Mouse (Mus musculus) midbrain, embryonic 14.5 days (tissue): Measurements from ENCODE around the gene Bspry. TPM values are rescaled to one million over a fixed set of nuclear protein-coding genes. Genes with fewer than 3 reads are reported as not detected.

Experiments
- ATAC-seq: fragments of 200-750 bp; cut with Nextera tagmentation; 2 replicates; pipeline ENCODE4 v1.8.0; 2017; ENCODE audit warnings: moderate number of reproducible peaks, moderate library complexity; ENCODE audit not compliant: low FRiP score, low TSS enrichment
- DNase-seq: peaks from one replicate; pipeline ENCODE4 v3.0.0-alpha.2; 2015
- H3K27ac ChIP-seq: fragments of 300-500 bp; sonication (generic); replicated peaks from 2 replicates; pipeline ENCODE4 v1.5.1; 2014; ENCODE audit warnings: mild to moderate bottlenecking, low read depth, low read length, moderate library complexity
- H3K27me3 ChIP-seq: fragments of 300-500 bp; sonication (generic); 2 replicates; pipeline ENCODE4 v1.6.1; 2014; ENCODE audit warnings: low read length, control low read depth, mixed read lengths; ENCODE audit not compliant: control insufficient read depth, insufficient read depth
- H3K36me3 ChIP-seq: fragments of 300-500 bp; sonication (generic); 2 replicates; pipeline ENCODE4 v1.6.1; 2014; ENCODE audit warnings: low read length, control low read depth; ENCODE audit not compliant: control insufficient read depth, insufficient read depth
- H3K4me1 ChIP-seq: fragments of 300-500 bp; sonication (generic); 2 replicates; pipeline ENCODE4 v1.6.1; 2014; ENCODE audit warnings: mild to moderate bottlenecking, antibody characterized with exemption, low read length, control low read depth; ENCODE audit not compliant: control insufficient read depth, insufficient read depth
- H3K4me2 ChIP-seq: fragments of 300-500 bp; sonication (generic); 2 replicates; pipeline ENCODE4 v1.6.1; 2014; ENCODE audit warnings: mild to moderate bottlenecking, low read length, moderate library complexity
- H3K4me3 ChIP-seq: fragments of 300-500 bp; sonication (generic); replicated peaks from 2 replicates; pipeline ENCODE4 v1.5.1; 2014; ENCODE audit warnings: low read depth, low read length
- H3K9ac ChIP-seq: fragments of 300-500 bp; sonication (generic); replicated peaks from 2 replicates; pipeline ENCODE4 v1.6.1; 2014; ENCODE audit warnings: mild to moderate bottlenecking, low read length, moderate library complexity
- H3K9me3 ChIP-seq: fragments of 300-500 bp; sonication (generic); 2 replicates; pipeline ENCODE4 v1.6.1; 2016; ENCODE audit warnings: low read length, control low read depth, mixed read lengths; ENCODE audit not compliant: control insufficient read depth
- WGBS: fragments of 180-500 bp; shearing (Covaris S2); extraction: QIAGEN DNeasy Blood & Tissue Kit; methylation state at CpG from one replicate; pipeline ENCODE4 v1.1.7; 2014; 5-methylcytosine and 5-hydroxymethylcytosine counted together
- polyA plus RNA-seq: library from polyadenylated mRNA; unstranded; fragments of >200 nt; fragmentation: Nextera tagmentation; extraction: Ambion mirVana; gene quantifications from 2 replicates; pipeline ENCODE4 v1.2.1, GENCODE M21; 2014

The Bspry gene
- polyA plus RNA-seq, 1 experiment from 2014 or later, result 0.43 TPM

DNA sequence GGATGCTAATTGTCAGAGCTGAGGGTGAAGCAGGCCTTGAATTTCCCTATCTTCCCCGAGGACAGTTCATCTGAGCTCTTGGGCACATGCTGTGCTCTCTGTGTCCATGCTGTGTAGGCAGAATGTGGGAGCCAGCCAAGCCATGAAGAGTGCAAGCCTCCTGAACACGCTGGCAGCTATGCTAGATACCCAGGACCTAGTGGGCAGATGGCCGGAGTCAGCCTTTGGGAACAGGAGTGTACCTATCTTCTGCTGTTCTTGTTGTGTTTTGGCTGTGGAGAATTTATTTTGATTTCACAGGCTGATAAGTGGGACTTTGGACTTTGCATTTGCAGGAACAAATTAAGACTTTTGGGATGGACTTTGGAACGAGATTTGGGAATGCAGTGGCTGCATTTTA, 39.3 kb upstream of the Bspry start:
- no peaks in the 10 kb centered on the region for H3K9me3 ChIP-seq
- no peaks in the 10 kb centered on the region for H3K36me3 ChIP-seq
- H3K27me3 ChIP-seq, result no peaks in the 10 kb centered on the region
- ATAC-seq (no peak), DNase-seq (no peak)
- 71% methylated on average over 4 of the region's 4 CpGs for WGBS
- H3K9ac ChIP-seq, result no peak overlapping the region
- no peak overlapping the region for H3K4me3 ChIP-seq
- H3K4me2 ChIP-seq, result no peak overlapping the region
- no peak overlapping the region for H3K27ac ChIP-seq
- H3K4me1 ChIP-seq, result no peaks in the 10 kb centered on the region

DNA sequence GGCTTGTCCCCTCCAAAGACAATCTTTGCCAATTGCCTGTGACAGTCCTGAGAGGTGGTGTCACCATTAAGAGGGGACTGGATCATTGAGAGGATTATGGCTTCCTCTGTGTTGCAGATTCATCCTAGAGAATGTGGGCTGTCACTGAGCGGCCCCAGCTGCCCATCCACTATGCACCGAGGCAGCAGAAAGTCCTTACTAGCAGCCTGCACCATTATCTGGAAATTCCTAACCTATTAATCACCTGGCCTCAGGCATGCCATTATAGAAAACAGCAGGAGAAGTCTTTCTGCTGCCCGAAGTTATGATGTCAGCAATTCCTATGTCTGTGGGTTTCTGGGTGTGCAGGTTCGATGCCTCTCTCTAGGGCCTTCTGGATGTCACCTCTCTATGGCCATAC, 38.9 kb upstream of the Bspry start:
- DNase-seq, result no peak
- Histone ChIP-seq H3K27ac (no peak overlapping the region), H3K4me1 (no peaks in the 10 kb centered on the region), H3K36me3 (no peaks in the 10 kb centered on the region), H3K9ac (no peak overlapping the region), H3K9me3 (no peaks in the 10 kb centered on the region), H3K4me2 (no peak overlapping the region), H3K4me3 (no peak overlapping the region), H3K27me3 (no peaks in the 10 kb centered on the region)
- no peak for ATAC-seq
- 81% methylated on average over 4 of the region's 4 CpGs for WGBS

DNA sequence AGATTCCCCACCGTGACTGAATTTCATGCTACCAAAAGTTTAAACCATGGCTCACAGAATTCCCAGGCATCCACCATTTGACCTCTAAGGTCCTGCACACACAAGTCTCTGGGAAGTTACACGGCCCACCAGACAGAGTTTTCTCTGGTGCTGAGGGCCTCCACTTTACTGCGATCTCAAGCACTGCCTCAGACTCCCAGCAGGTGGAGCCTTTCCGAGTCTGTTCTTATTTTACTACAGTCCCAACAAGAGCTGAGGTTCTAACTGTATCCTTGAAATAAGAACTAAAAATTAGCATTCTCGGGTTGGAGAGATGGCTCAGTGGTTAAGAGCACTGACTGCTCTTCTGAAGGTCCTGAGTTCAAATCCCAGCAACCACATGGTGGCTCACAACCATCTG, 24.9 kb upstream of the Bspry start:
- WGBS, result 69% methylated on average over 5 of the region's 5 CpGs
- Histone ChIP-seq H3K4me2 (no peak overlapping the region), H3K27ac (no peak overlapping the region), H3K4me3 (no peak overlapping the region), H3K4me1 (no peaks in the 10 kb centered on the region), H3K36me3 (peaks cover 7% of the 10 kb centered on the region; the same call in 1 of the 2 replicates), H3K27me3 (no peaks in the 10 kb centered on the region), H3K9ac (no peak overlapping the region), H3K9me3 (no peaks in the 10 kb centered on the region)
- ATAC-seq (no peak), DNase-seq (peak; percentile 62)

DNA sequence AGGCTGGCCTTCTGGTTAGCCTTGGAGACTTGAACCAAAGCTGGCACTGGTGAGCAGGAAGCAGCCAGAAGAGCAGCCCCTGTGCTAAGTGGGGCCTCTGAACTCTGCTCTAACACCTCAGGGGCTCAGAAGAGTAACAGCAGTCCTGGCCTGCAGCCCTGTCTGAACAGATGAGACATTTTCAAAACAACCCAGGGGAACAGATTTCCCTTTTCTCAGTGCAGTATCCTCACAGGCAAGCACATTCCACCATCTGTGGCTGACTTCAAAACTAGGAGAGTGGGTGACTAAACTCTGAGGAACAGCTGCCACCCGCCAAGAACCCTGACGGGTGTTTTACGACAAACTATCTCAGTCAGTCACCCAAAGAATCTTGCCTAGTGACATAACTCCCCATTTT, 20.8 kb upstream of the Bspry start:
- peaks cover 15% of the 10 kb centered on the region; the same call in 1 of the 2 replicates for H3K36me3 ChIP-seq
- DNase-seq (no peak), ATAC-seq (no peak)
- no peak overlapping the region for H3K27ac ChIP-seq
- no peak overlapping the region for H3K9ac ChIP-seq
- no peaks in the 10 kb centered on the region for H3K9me3 ChIP-seq
- no peaks in the 10 kb centered on the region for H3K27me3 ChIP-seq
- H3K4me3 ChIP-seq, result no peak overlapping the region
- 95% methylated on average over 3 of the region's 3 CpGs for WGBS
- no peaks in the 10 kb centered on the region for H3K4me1 ChIP-seq
- no peak overlapping the region for H3K4me2 ChIP-seq

DNA sequence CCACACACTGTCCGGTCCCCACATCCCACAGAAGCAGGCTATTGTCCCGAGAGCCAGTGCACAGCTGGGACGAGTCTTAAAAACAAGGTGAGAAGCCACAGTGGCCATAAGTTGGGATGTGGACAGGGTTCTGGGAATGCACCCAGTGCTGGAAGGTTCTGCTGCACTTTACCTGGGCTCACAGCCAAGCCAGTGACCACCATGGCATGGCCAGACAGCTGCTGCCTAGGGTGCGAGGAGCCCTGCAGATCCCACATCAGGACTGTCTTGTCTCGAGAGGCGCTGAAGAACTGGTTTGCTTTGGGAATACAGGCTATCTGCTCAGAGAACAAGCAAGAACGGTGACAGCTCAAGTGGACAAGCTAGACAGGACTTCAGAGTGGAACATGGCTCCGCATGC, 19.5 kb upstream of the Bspry start:
- H3K9ac ChIP-seq, result no peak overlapping the region
- no peaks in the 10 kb centered on the region for H3K9me3 ChIP-seq
- H3K4me3 ChIP-seq, result no peak overlapping the region
- ATAC-seq, result no peak
- 95% methylated on average over 8 of the region's 8 CpGs for WGBS
- no peak overlapping the region for H3K27ac ChIP-seq
- DNase-seq, result no peak
- H3K4me1 ChIP-seq, result no peaks in the 10 kb centered on the region
- H3K36me3 ChIP-seq, result peaks cover 15% of the 10 kb centered on the region; the same call in 1 of the 2 replicates
- no peaks in the 10 kb centered on the region for H3K27me3 ChIP-seq
- no peak overlapping the region for H3K4me2 ChIP-seq

DNA sequence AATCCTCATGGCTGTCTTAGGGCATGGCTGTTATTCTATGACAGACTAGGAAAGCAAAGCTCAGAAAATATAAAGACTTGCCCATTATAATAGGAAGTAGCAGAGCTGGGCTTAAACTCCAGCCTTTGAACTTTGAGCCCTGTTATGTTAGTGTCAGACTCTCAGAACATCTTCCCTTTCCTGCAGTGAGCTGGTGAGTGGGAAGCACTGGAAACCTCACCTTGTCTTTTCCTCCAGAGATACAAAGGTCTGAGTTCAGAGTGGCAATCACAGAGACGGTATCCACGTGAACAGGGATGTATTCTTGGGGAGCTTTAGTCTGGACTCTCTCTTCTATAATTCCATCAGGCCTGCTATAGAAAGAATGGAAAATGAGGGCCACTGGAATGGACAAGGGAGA, 16.7 kb upstream of the Bspry start:
- no peaks in the 10 kb centered on the region for H3K27me3 ChIP-seq
- H3K4me3 ChIP-seq, result no peak overlapping the region
- H3K4me2 ChIP-seq, result no peak overlapping the region
- ATAC-seq, result no peak
- no peak for DNase-seq
- H3K9me3 ChIP-seq, result no peaks in the 10 kb centered on the region
- H3K9ac ChIP-seq, result no peak overlapping the region
- peaks cover 12% of the 10 kb centered on the region; the same call in 1 of the 2 replicates for H3K36me3 ChIP-seq
- H3K4me1 ChIP-seq, result no peaks in the 10 kb centered on the region
- no peak overlapping the region for H3K27ac ChIP-seq
- 87% methylated on average over 2 of the region's 2 CpGs for WGBS

DNA sequence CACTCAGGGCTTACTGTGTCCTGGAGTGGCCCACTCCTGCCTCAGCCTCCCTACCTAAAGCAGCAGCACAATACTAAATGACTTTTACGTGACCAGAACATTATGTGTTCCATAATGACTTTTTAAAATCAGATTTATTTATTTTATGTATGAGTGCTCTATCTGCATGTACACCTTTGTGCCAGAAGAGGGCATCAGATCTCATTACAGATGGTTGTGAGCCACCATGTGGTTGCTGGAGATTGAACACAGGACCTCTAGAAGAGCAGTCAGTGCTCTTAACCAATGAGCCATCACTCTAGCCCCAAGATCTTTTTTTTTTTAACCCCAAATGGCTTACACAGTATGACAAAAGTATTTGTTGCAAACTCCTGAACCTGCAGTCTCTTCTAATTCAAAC, 11.7 kb upstream of the Bspry start:
- WGBS, result 91% methylated on average over 1 of the region's 1 CpGs
- Histone ChIP-seq H3K27me3 (no peaks in the 10 kb centered on the region), H3K36me3 (no peaks in the 10 kb centered on the region), H3K9me3 (no peaks in the 10 kb centered on the region), H3K27ac (no peak overlapping the region), H3K4me3 (no peak overlapping the region), H3K4me2 (no peak overlapping the region), H3K4me1 (no peaks in the 10 kb centered on the region), H3K9ac (no peak overlapping the region)
- no peak for DNase-seq
- no peak for ATAC-seq

DNA sequence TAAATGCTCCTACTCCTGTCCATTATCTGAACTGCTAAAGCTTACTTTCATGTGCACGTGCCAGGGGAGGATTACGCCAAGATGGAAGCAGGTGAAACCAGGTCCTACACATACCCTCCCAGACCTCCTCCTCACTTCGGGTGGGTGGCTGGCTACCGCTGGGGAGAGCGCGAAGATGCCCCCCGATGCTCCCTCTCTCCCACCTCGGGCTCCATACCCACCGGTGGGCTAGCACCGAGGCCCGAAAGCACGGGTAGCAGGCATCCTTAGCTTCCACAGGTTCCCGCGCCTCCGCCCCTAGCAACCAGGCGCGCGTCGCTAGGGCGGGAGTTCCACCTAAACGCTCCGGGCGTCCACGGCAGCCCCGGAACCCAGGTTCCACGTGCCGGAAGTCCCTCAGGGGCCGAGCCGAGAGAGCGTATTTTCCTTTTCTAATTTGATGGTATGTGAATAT, 9.2 kb upstream of the Bspry start, which contains the start of gene Wdr31:
Gene Wdr31, minus strand, starts transcription at position 299 of the 454 bp plus-strand sequence.
- Histone ChIP-seq H3K4me1 (no peaks in the 10 kb centered on the region), H3K27ac (0 out of 2 replicates have a peak within 1 kb of the TSS, but pooled peaks have one; percentile 28), H3K4me3 (peak within 1 kb of the TSS; percentile 58), H3K4me2 (peak within 1 kb of the TSS; percentile 77), H3K36me3 (no peaks in the 10 kb centered on the region), H3K9ac (peak within 1 kb of the TSS; percentile 67), H3K9me3 (no peaks in the 10 kb centered on the region), H3K27me3 (no peaks in the 10 kb centered on the region)
- DNase-seq (peak; percentile 93), ATAC-seq (peak; percentile 91)
- under 1% methylated on average over 30 of the region's 30 CpGs for WGBS

DNA sequence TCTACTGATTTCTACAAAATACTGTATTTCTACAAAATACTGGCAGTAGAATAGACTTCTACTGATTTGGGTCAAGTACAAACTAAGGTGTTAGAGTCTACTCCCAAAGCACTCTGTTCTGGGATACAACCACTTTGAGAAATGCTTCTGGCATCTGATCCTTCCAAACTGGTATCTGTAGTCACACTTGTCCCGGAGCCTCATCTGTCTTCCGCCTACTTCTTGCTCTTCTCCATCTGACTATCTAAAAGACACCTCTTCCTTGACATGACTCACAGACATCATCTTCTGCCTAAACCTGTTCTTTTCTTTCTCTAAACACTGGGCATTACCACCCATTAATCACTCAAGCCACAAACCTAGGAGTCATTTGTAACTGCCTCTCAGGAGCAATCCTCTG, 7.8 kb upstream of the Bspry start:
- ATAC-seq, result no peak
- H3K4me2 ChIP-seq, result no peak overlapping the region
- no peak overlapping the region for H3K27ac ChIP-seq
- H3K36me3 ChIP-seq, result no peaks in the 10 kb centered on the region
- H3K4me1 ChIP-seq, result no peaks in the 10 kb centered on the region
- H3K9ac ChIP-seq, result no peak overlapping the region
- no peaks in the 10 kb centered on the region for H3K9me3 ChIP-seq
- WGBS, result 99% methylated on average over 2 of the region's 2 CpGs
- no peak overlapping the region for H3K4me3 ChIP-seq
- no peak for DNase-seq
- H3K27me3 ChIP-seq, result 0 out of 2 replicates have a peak, but pooled peaks cover 3% of the 10 kb centered on the region
